Mouse (Mus musculus) ES-Bruce4 (cell line): ENCODE measurements around the gene Tspan11.

Experiments used
- CTCF ChIP-seq: IDR thresholded peaks from one replicate; pipeline ENCODE4 v1.8.1; 2011; ENCODE audit warnings: low read depth, low read length
- EP300 ChIP-seq: IDR thresholded peaks from 2 replicates; pipeline ENCODE4 v1.6.1; 2011; ENCODE audit warnings: low read depth, low read length; ENCODE audit not compliant: insufficient read depth
- POLR2A ChIP-seq: IDR thresholded peaks from one replicate; pipeline ENCODE4 v1.8.1; 2011; ENCODE audit warnings: low read length; ENCODE audit not compliant: insufficient read depth

GRCm38 (mm10) chr6:127928682-127929081, 41.3 kb downstream of the Tspan11 start:
- no peak for TF ChIP-seq CTCF
- no peak for TF ChIP-seq POLR2A
- no peak for TF ChIP-seq EP300
